Mouse (Mus musculus) midbrain, embryonic 11.5 days (tissue): ENCODE results near the gene Jaml. TPM values are rescaled to one million over a fixed set of nuclear protein-coding genes. Genes with fewer than 3 reads are reported as not detected.

Experiments
- ATAC-seq: fragments of 200-750 bp; cut with Nextera tagmentation; 2 replicates; pipeline ENCODE4 v1.8.0; 2017; ENCODE audit warnings: moderate TSS enrichment, moderate library complexity; ENCODE audit not compliant: low FRiP score
- DNase-seq: peaks from one replicate; pipeline ENCODE4 v3.0.0; 2015; ENCODE audit warnings: low spot score; ENCODE audit errors: missing footprints
- H3K27ac ChIP-seq: fragments of 300-500 bp; sonication (generic); 2 replicates; pipeline ENCODE4 v1.5.1; 2014; ENCODE audit warnings: low read depth, low read length
- H3K27me3 ChIP-seq: fragments of 300-500 bp; sonication (generic); 2 replicates; pipeline ENCODE4 v1.6.1; 2014; ENCODE audit warnings: mild to moderate bottlenecking, low read length, moderate library complexity, mixed read lengths; ENCODE audit not compliant: control insufficient read depth, insufficient read depth
- H3K36me3 ChIP-seq: fragments of 300-500 bp; sonication (generic); 2 replicates; pipeline ENCODE4 v1.6.1; 2014; ENCODE audit warnings: mild to moderate bottlenecking, low read length, moderate library complexity, mixed read lengths; ENCODE audit not compliant: control insufficient read depth, insufficient read depth
- H3K4me1 ChIP-seq: fragments of 300-500 bp; sonication (generic); 2 replicates; pipeline ENCODE4 v1.6.1; 2014; ENCODE audit warnings: low read length; ENCODE audit not compliant: control insufficient read depth, insufficient read depth
- H3K4me2 ChIP-seq: fragments of 300-500 bp; sonication (generic); 2 replicates; pipeline ENCODE4 v1.6.1; 2014; ENCODE audit warnings: mild to moderate bottlenecking, moderate library complexity
- H3K4me3 ChIP-seq: fragments of 300-500 bp; sonication (generic); 2 replicates; pipeline ENCODE4 v1.5.1; 2014; ENCODE audit warnings: low read depth, low read length
- H3K9ac ChIP-seq: fragments of 300-500 bp; sonication (generic); 2 replicates; pipeline ENCODE4 v1.6.1; 2014; ENCODE audit warnings: low read length
- H3K9me3 ChIP-seq: fragments of 300-500 bp; sonication (generic); 2 replicates; pipeline ENCODE4 v1.6.1; 2016; ENCODE audit warnings: low read length; ENCODE audit not compliant: control insufficient read depth
- WGBS: fragments of 180-500 bp; shearing (Covaris S2); extraction: QIAGEN DNeasy Blood & Tissue Kit; methylation state at CpG from one replicate; pipeline ENCODE4 v1.1.7; 2014; 5-methylcytosine and 5-hydroxymethylcytosine counted together
- polyA plus RNA-seq: library from polyadenylated mRNA; unstranded; fragments of >200 nt; fragmentation: Nextera tagmentation; extraction: Ambion mirVana; gene quantifications from 2 replicates; pipeline ENCODE4 v1.2.1, GENCODE M21; 2014

Jaml gene
- polyA plus RNA-seq, 1 experiment from 2014 or later, result 0.31 TPM

GRCm38 (mm10) chr9:45042947-45043346 lies 36.0 kb upstream of the Jaml start:
- ATAC-seq (no peak), DNase-seq (peak; percentile 87)
- H3K4me2 ChIP-seq, result 0 out of 2 replicates have a peak overlapping the region, but pooled peaks have one; percentile 15
- H3K27me3 ChIP-seq, result peaks cover 46% of the 10 kb centered on the region
- H3K27ac ChIP-seq, result no peak overlapping the region
- 0% methylated on average over 10 of the region's 10 CpGs for WGBS
- H3K4me1 ChIP-seq, result no peaks in the 10 kb centered on the region
- H3K9ac ChIP-seq, result no peak overlapping the region
- H3K4me3 ChIP-seq, result no peak overlapping the region
- no peaks in the 10 kb centered on the region for H3K9me3 ChIP-seq
- H3K36me3 ChIP-seq, result no peaks in the 10 kb centered on the region

- no peak overlapping the region for H3K27ac ChIP-seq
- H3K9me3 ChIP-seq, result no peaks in the 10 kb centered on the region
- DNase-seq (no peak), ATAC-seq (no peak)
- H3K9ac ChIP-seq, result no peak overlapping the region
- no peak overlapping the region for H3K4me2 ChIP-seq
- H3K27me3 ChIP-seq, result peaks cover 20% of the 10 kb centered on the region
- H3K4me3 ChIP-seq, result no peak overlapping the region
- H3K4me1 ChIP-seq, result no peaks in the 10 kb centered on the region
- 91% methylated on average over 16 of the region's 16 CpGs for WGBS
- no peaks in the 10 kb centered on the region for H3K36me3 ChIP-seq
Measured at GRCm38 (mm10) chr9:45046973-45047372, 32.0 kb upstream of the Jaml start.

- ATAC-seq (no peak), DNase-seq (peak; percentile 92)
- Histone ChIP-seq H3K36me3 (no peaks in the 10 kb centered on the region), H3K4me3 (no peak overlapping the region), H3K4me2 (no peak overlapping the region), H3K9ac (no peak overlapping the region), H3K4me1 (no peaks in the 10 kb centered on the region), H3K9me3 (no peaks in the 10 kb centered on the region), H3K27me3 (peaks cover 5% of the 10 kb centered on the region), H3K27ac (no peak overlapping the region)
- WGBS, result 42% methylated on average over 4 of the region's 4 CpGs
Measured at GRCm38 (mm10) chr9:45048511-45048910, 30.5 kb upstream of the Jaml start.

- DNase-seq, result no peak
Measured at GRCm38 (mm10) chr9:45049731-45050130, 29.3 kb upstream of the Jaml start.

GRCm38 (mm10) chr9:45050301-45050700 lies 28.7 kb upstream of the Jaml start:
- Histone ChIP-seq H3K27me3 (no peaks in the 10 kb centered on the region), H3K4me3 (no peak overlapping the region), H3K27ac (no peak overlapping the region), H3K4me1 (no peaks in the 10 kb centered on the region), H3K9ac (no peak overlapping the region), H3K4me2 (no peak overlapping the region), H3K9me3 (no peaks in the 10 kb centered on the region), H3K36me3 (no peaks in the 10 kb centered on the region)
- no peak for ATAC-seq
- DNase-seq, result no peak
- 92% methylated on average over 2 of the region's 2 CpGs for WGBS

More at GRCm38 (mm10) chr9:45049731-45050130, 29.3 kb upstream of the Jaml start:
- no peak overlapping the region for H3K27ac ChIP-seq
- no peak overlapping the region for H3K4me3 ChIP-seq
- ATAC-seq, result no peak
- no peak overlapping the region for H3K9ac ChIP-seq
- H3K9me3 ChIP-seq, result no peaks in the 10 kb centered on the region
- H3K4me2 ChIP-seq, result no peak overlapping the region
- 93% methylated on average over 1 of the region's 1 CpGs for WGBS
- H3K36me3 ChIP-seq, result no peaks in the 10 kb centered on the region
- no peaks in the 10 kb centered on the region for H3K4me1 ChIP-seq
- H3K27me3 ChIP-seq, result no peaks in the 10 kb centered on the region

GRCm38 (mm10) chr9:45055082-45055713 lies 23.8 kb upstream of the Jaml start, which contains the start of gene Mpzl3:
TSS of gene Mpzl3 (plus strand) at chr9:45055186.
- Histone ChIP-seq H3K4me2 (peak within 1 kb of the TSS; percentile 54), H3K4me1 (no peaks in the 10 kb centered on the region), H3K36me3 (no peaks in the 10 kb centered on the region), H3K27me3 (0 out of 2 replicates have a peak, but pooled peaks cover 2% of the 10 kb centered on the region), H3K27ac (peak within 1 kb of the TSS; percentile 97), H3K4me3 (peak within 1 kb of the TSS; percentile 58), H3K9me3 (no peaks in the 10 kb centered on the region), H3K9ac (peak within 1 kb of the TSS; percentile 64)
- peak; percentile 97 for ATAC-seq
- DNase-seq, result peak; percentile 99
- under 1% methylated on average over 33 of the region's 33 CpGs for WGBS

DNA sequence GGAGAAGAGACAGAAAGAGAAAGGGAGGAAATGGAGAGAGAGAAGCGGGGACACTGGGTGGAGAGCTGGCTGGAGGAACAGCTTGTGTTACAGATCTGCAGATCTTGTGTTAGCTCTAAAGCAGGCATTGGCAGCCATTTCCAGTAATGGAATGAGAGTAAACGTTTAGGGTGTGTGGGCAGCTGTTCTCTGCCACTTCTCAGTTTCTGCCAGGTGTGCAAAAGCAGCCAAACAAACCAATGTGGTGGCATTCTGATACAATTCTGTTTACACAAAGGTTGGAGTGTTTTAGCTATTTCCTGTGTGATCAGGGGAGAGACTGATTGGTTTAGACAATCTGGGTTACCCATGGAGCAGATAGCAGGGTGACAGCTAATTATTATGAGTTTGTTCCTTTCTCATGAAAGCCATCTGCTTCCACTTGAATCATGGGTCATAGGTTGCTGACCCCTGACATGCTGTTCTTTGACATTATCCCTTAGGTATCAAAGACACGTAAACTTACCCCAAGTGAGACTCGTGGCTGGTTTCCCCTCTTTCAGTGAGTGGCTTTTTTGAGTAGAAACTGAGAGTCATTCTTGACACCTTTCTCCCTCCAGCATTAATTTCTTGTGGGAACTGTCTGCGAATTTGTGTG lies 20.6 kb upstream of the Jaml start:
- WGBS, result 46% methylated on average over 5 of the region's 5 CpGs
- ATAC-seq (no peak), DNase-seq (no peak)
- no peaks in the 10 kb centered on the region for H3K36me3 ChIP-seq
- no peaks in the 10 kb centered on the region for H3K4me1 ChIP-seq
- H3K27ac ChIP-seq, result no peak overlapping the region
- no peak overlapping the region for H3K4me2 ChIP-seq
- H3K9me3 ChIP-seq, result no peaks in the 10 kb centered on the region
- no peak overlapping the region for H3K9ac ChIP-seq
- 0 out of 2 replicates have a peak, but pooled peaks cover 2% of the 10 kb centered on the region for H3K27me3 ChIP-seq
- H3K4me3 ChIP-seq, result no peak overlapping the region

DNA sequence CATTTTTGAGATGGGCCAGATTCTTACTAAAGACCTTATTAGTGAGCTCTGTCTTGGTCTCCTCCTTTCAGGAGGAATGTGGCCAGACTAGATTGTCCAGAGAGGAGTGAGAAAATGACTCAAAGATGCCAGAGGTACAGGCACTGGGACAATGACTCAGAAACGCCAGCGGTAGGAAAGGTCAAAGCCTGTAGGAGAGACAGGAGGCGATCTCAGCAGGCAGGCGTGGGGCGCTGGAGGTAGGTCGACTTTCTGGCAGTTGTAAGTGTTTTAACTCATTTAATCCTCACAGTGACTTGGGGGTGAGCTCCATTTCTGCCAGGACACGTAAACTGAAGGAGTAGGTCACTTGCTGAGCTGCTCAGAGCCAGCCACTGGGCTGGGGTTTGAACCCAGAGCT lies 18.8 kb upstream of the Jaml start:
- ATAC-seq, result no peak
- no peak overlapping the region for H3K4me2 ChIP-seq
- no peaks in the 10 kb centered on the region for H3K36me3 ChIP-seq
- no peak for DNase-seq
- no peak overlapping the region for H3K27ac ChIP-seq
- H3K4me3 ChIP-seq, result no peak overlapping the region
- H3K27me3 ChIP-seq, result 0 out of 2 replicates have a peak, but pooled peaks cover 2% of the 10 kb centered on the region
- 43% methylated on average over 7 of the region's 7 CpGs for WGBS
- no peaks in the 10 kb centered on the region for H3K4me1 ChIP-seq
- H3K9ac ChIP-seq, result no peak overlapping the region
- no peaks in the 10 kb centered on the region for H3K9me3 ChIP-seq

GRCm38 (mm10) chr9:45062677-45063076 lies 16.3 kb upstream of the Jaml start:
- no peaks in the 10 kb centered on the region for H3K36me3 ChIP-seq
- no peak for ATAC-seq
- H3K27me3 ChIP-seq, result no peaks in the 10 kb centered on the region

More at GRCm38 (mm10) chr9:45062677-45063076, 16.3 kb upstream of the Jaml start:
- 80% methylated on average over 3 of the region's 3 CpGs for WGBS
- H3K27ac ChIP-seq, result no peak overlapping the region
- H3K9me3 ChIP-seq, result no peaks in the 10 kb centered on the region
- DNase-seq, result no peak
- no peak overlapping the region for H3K4me3 ChIP-seq
- no peak overlapping the region for H3K4me2 ChIP-seq
- H3K9ac ChIP-seq, result no peak overlapping the region
- no peaks in the 10 kb centered on the region for H3K4me1 ChIP-seq
